Mouse (Mus musculus) bone marrow macrophage, adult 2 months (primary cell): ENCODE data around the gene Mllt1. TPM values are rescaled to one million over a fixed set of nuclear protein-coding genes. Genes with fewer than 3 reads are reported as not detected.

Experiments
- H3K27ac ChIP-seq: 2 replicates; pipeline ENCODE4 v1.5.1; 2012; ENCODE audit warnings: low read depth, low read length; ENCODE audit not compliant: insufficient read depth
- H3K4me1 ChIP-seq: 2 replicates; pipeline ENCODE4 v1.6.1; 2012; ENCODE audit warnings: low read length; ENCODE audit not compliant: control insufficient read depth, insufficient read depth
- H3K4me3 ChIP-seq: 2 replicates; pipeline ENCODE4 v1.5.1; 2012; ENCODE audit warnings: mild to moderate bottlenecking, low read length, moderate library complexity; ENCODE audit not compliant: insufficient read depth
- CTCF ChIP-seq: IDR thresholded peaks from 2 replicates; pipeline ENCODE4 v1.5.1; 2012; ENCODE audit warnings: low read depth, mild to moderate bottlenecking, low read length, moderate library complexity
- POLR2A ChIP-seq: IDR thresholded peaks from 2 replicates; pipeline ENCODE4 v1.6.1; 2012; ENCODE audit warnings: mild to moderate bottlenecking, low read depth, low read length, borderline replicate concordance
- polyA plus RNA-seq: library from polyadenylated mRNA; stranded (reverse); fragments of >200 nt; gene quantifications from 2 replicates; pipeline ENCODE4 v1.2.4, GENCODE M21; 2012; ENCODE audit not compliant: missing spikeins, insufficient read depth, insufficient read length

Mllt1 gene
- polyA plus RNA-seq, 1 experiment = 15.5 TPM

- no peak overlapping the region for H3K4me3 ChIP-seq
- no peak overlapping the region for H3K27ac ChIP-seq
- H3K4me1 ChIP-seq = peaks cover 28% of the 10 kb centered on the region
- TF ChIP-seq CTCF = no peak
- no peak for TF ChIP-seq POLR2A
These were observed 1.5 kb upstream of the Mllt1 start for GRCm38 (mm10) chr17:56936731-56937130.

- Histone ChIP-seq H3K4me1 (peaks cover 36% of the 10 kb centered on the region), H3K4me3 (peak overlapping the region; percentile 96), H3K27ac (no peak overlapping the region)
- TF ChIP-seq CTCF = 0 out of 2 replicates have a peak, but pooled peaks have one; percentile 13
- TF ChIP-seq POLR2A = no peak
These were observed 477 bp downstream of the Mllt1 start for GRCm38 (mm10) chr17:56934545-56935330.

DNA sequence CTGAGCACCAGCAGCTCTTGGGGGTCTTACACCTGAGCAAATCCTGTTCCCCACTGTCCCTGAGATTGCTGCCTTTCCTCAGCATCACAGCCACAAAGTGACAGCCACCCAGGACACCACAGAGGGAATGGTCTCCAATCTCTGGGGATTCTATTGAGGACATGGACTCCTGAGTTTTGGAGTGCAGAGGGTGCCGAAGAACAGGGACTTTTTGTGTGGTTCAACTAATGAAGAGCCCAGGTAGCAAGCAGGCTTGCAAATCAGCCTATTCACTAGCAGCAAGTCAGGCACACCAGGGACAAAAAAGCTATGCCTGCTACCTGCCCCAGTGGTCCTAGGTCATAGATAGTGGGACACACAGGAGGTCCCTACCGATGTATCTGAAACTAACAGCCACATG is 1.8 kb downstream of the Mllt1 start:
- Histone ChIP-seq H3K4me1 (peaks cover 39% of the 10 kb centered on the region), H3K4me3 (no peak overlapping the region), H3K27ac (no peak overlapping the region)
- no peak for TF ChIP-seq POLR2A
- TF ChIP-seq CTCF = no peak

- H3K27ac ChIP-seq = peak overlapping the region; percentile 33
- no peak overlapping the region for H3K4me3 ChIP-seq
- peaks cover 45% of the 10 kb centered on the region for H3K4me1 ChIP-seq
- TF ChIP-seq CTCF (no peak), POLR2A (no peak)
These were observed 5.2 kb downstream of the Mllt1 start for GRCm38 (mm10) chr17:56930026-56930425.

- Histone ChIP-seq H3K4me3 (no peak overlapping the region), H3K27ac (peak overlapping the region; percentile 33), H3K4me1 (peaks cover 45% of the 10 kb centered on the region)
- no peak for TF ChIP-seq POLR2A
- no peak for TF ChIP-seq CTCF
These were observed 5.7 kb downstream of the Mllt1 start for GRCm38 (mm10) chr17:56929530-56929929.

DNA sequence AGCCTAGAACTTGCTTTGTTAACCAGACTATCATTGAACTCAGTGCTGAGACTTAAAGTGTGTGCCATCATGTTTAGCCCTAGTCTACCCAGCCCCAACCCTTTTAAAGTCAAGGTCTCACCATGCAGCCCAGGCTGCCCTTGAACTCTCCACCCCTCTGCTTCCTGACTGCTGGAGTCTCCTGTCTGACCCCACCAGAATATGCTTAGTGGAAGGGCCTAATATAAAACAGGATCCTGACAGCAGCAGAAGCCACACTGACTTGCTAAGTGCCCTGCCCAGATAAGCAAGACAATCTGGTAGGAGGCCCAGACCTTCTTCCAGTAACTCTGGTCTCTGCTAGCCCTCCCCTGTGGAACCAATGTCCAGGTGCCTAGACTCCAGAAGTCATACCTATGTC is 6.1 kb downstream of the Mllt1 start:
- TF ChIP-seq POLR2A (no peak), CTCF (no peak)
- peaks cover 40% of the 10 kb centered on the region for H3K4me1 ChIP-seq
- H3K4me3 ChIP-seq = no peak overlapping the region
- H3K27ac ChIP-seq = no peak overlapping the region

- no peak overlapping the region for H3K27ac ChIP-seq
- H3K4me1 ChIP-seq = peaks cover 37% of the 10 kb centered on the region
- H3K4me3 ChIP-seq = no peak overlapping the region
- no peak for TF ChIP-seq POLR2A
- TF ChIP-seq CTCF = no peak
These were observed 9.2 kb downstream of the Mllt1 start for GRCm38 (mm10) chr17:56925998-56926397.

DNA sequence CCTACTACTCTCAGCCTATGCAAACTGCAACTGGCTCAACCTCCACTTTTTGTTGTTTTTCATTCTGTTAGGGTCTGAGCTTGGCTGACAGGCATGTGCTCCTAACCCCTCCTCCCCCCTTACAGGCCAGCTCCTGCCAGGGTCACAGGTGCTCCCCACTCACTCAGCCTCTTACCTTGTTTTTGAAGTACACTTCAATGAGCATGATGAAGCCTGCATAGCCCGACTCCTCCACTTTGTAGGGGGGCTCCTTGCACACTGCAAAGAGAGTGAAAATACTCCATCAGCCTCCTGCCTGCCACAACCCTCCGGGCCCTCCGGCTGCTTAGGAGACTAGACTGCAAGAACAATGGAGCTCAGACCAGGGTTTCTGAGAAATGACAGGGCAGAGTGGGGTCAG is 15.5 kb downstream of the Mllt1 start:
- H3K4me3 ChIP-seq = no peak overlapping the region
- TF ChIP-seq POLR2A (no peak), CTCF (no peak)
- H3K4me1 ChIP-seq = no peaks in the 10 kb centered on the region
- no peak overlapping the region for H3K27ac ChIP-seq

DNA sequence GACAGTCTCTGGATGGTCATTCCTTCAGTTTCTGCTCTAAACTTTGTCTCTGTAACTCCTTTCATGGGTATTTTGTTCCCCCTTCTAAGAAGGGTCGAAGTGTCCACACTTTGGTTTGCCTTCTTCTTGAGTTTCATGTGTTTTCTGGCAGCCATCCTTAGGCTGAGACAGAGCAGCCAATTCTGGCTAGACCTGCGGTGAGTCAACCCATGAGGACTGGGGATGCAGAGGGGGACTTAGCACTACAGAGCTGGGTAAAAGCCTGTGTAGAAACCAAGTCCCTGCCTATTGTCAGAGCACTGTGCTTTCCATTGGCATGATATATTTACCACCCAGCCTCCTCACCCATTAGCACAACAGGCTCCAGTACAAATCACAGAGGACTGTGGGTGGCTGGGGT is 18.0 kb downstream of the Mllt1 start:
- Histone ChIP-seq H3K27ac (no peak overlapping the region), H3K4me1 (no peaks in the 10 kb centered on the region), H3K4me3 (no peak overlapping the region)
- TF ChIP-seq POLR2A = no peak
- no peak for TF ChIP-seq CTCF

GRCm38 (mm10) chr17:56913444-56913843 is 21.8 kb downstream of the Mllt1 start:
- TF ChIP-seq CTCF (no peak), POLR2A (no peak)
- Histone ChIP-seq H3K4me1 (no peaks in the 10 kb centered on the region), H3K4me3 (no peak overlapping the region), H3K27ac (no peak overlapping the region)
